Mouse (Mus musculus) small intestine, adult 2 months (tissue): ENCODE data around the gene Cd200r2. TPM values are rescaled to one million over a fixed set of nuclear protein-coding genes. Genes with fewer than 3 reads are reported as not detected.
"Not testable (repeated sequence)": the region's sequence is repeated elsewhere in the genome, so short reads cannot be mapped to it uniquely, and the experiment has no call there.

Experiments
- H3K27ac ChIP-seq: fragments of 200-500 bp; 2 replicates; pipeline ENCODE4 v1.5.1; 2012; ENCODE audit warnings: low read depth, low read length, control low read depth, inconsistent platforms; ENCODE audit not compliant: insufficient read depth
- H3K27me3 ChIP-seq: fragments of 200-500 bp; 2 replicates; pipeline ENCODE4 v1.6.1; 2012; ENCODE audit warnings: mild to moderate bottlenecking, moderate library complexity, low read length, inconsistent platforms; ENCODE audit not compliant: control insufficient read depth, insufficient read depth
- H3K36me3 ChIP-seq: fragments of 200-500 bp; 2 replicates; pipeline ENCODE4 v1.6.1; 2012; ENCODE audit warnings: mild to moderate bottlenecking, low read length, control low read depth, inconsistent platforms; ENCODE audit not compliant: control insufficient read depth, insufficient read depth
- H3K4me1 ChIP-seq: fragments of 200-500 bp; 2 replicates; pipeline ENCODE4 v1.6.1; 2012; ENCODE audit warnings: low read length, inconsistent platforms, mixed read lengths; ENCODE audit not compliant: control insufficient read depth, insufficient read depth, insufficient read length
- H3K4me3 ChIP-seq: fragments of 200-500 bp; 2 replicates; pipeline ENCODE4 v1.5.1; 2012; ENCODE audit warnings: low read depth, mild to moderate bottlenecking, control low read depth, inconsistent platforms, low read length, moderate library complexity
- CTCF ChIP-seq: fragments of 200-500 bp; IDR thresholded peaks from 2 replicates; pipeline ENCODE4 v1.5.1; 2012; ENCODE audit warnings: low read depth, mild to moderate bottlenecking, control low read depth, inconsistent platforms, low read length, moderate library complexity, mixed read lengths; ENCODE audit not compliant: insufficient replicate concordance, insufficient read length; ENCODE audit errors: extremely low read depth
- POLR2A ChIP-seq: fragments of 200-500 bp; IDR thresholded peaks from 2 replicates; pipeline ENCODE4 v1.6.1; 2012; ENCODE audit warnings: low read depth, mild to moderate bottlenecking, control low read depth, inconsistent platforms, low read length, moderate library complexity
- WGBS: fragments of 180-500 bp; shearing (Covaris S2); methylation state at CpG from one replicate; pipeline ENCODE4 v1.1.7; 2018; 5-methylcytosine and 5-hydroxymethylcytosine counted together
- polyA plus RNA-seq: library from polyadenylated mRNA; depleted of rRNA; stranded (reverse); fragments of >200 nt; gene quantifications from 2 replicates; pipeline ENCODE4 v1.2.3, GENCODE M21; 2012; rRNA removed

The Cd200r2 gene
- 0.14 and 0.23 TPM in 2 replicates for polyA plus RNA-seq

- Histone ChIP-seq H3K4me1 (no peaks in the 10 kb centered on the region), H3K27me3 (no peaks in the 10 kb centered on the region), H3K27ac (no peak within 1 kb of the TSS), H3K4me3 (no peak within 1 kb of the TSS), H3K36me3 (no peaks in the 10 kb centered on the region)
- TF ChIP-seq CTCF (no peak), POLR2A (no peak)
- 83% methylated on average over 2 of the region's 2 CpGs for WGBS
Observed at GRCm38 (mm10) chr16:44866797-44867196, at the start of gene Cd200r2. Cd200r2 (plus strand) TSS chr16:44867097.

GRCm38 (mm10) chr16:44818010-44818409, 48.9 kb upstream of the Cd200r2 start:
- no peak for TF ChIP-seq CTCF
- no peak for TF ChIP-seq POLR2A
- no peaks in the 10 kb centered on the region for H3K4me1 ChIP-seq
- H3K27ac ChIP-seq: no peak overlapping the region
- no peaks in the 10 kb centered on the region for H3K36me3 ChIP-seq
- H3K27me3 ChIP-seq: no peaks in the 10 kb centered on the region
- H3K4me3 ChIP-seq: no peak overlapping the region
- WGBS: 32% methylated on average over 1 of the region's 1 CpGs

DNA sequence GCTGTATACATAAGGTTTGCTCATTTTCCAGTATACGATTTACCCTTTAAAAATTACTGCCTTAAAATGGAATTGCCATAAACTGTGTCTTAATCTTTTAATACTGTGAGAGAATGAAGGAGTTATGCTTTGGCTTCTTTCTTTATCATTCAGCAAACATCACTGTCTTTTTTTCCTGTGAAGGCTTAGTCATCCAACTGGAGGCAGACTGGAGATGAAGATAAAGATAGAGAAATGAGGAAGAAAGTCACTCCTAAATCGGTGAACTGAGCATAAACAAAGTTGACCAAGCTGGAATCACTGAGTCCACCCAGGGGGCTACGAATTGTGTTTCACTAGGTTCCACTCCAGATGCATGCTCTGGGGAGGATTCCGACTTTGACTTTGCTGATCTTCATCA, 46.4 kb upstream of the Cd200r2 start:
- no peak overlapping the region for H3K4me3 ChIP-seq
- TF ChIP-seq CTCF: no peak
- WGBS: 76% methylated on average over 4 of the region's 4 CpGs
- no peaks in the 10 kb centered on the region for H3K36me3 ChIP-seq
- no peak overlapping the region for H3K27ac ChIP-seq
- H3K4me1 ChIP-seq: no peaks in the 10 kb centered on the region
- H3K27me3 ChIP-seq: no peaks in the 10 kb centered on the region

DNA sequence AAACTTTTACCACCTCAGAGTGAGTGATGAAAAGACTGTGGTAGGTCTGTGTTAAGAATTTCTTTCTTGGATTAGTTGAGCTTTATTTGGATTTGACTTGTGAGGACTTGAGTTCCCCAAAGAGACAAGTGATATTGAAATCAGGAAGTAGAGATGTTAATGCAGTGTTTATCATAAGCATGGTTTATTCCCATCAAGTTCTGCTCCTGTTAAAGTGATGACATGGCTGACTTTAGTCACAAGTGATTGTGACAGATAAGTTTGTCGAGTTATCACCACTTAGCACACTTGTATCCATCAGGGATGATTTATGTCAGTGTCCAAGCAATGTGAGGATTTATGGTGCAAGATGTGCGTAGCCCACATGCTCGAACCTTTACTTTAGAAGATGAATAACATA, 34.6 kb upstream of the Cd200r2 start:
- no peak for TF ChIP-seq CTCF
- no peak for TF ChIP-seq POLR2A
- Histone ChIP-seq H3K4me3 (no peak overlapping the region), H3K27ac (no peak overlapping the region), H3K36me3 (no peaks in the 10 kb centered on the region), H3K4me1 (no peaks in the 10 kb centered on the region), H3K27me3 (no peaks in the 10 kb centered on the region)
- WGBS: 61% methylated on average over 3 of the region's 3 CpGs

GRCm38 (mm10) chr16:44833189-44833588, 33.7 kb upstream of the Cd200r2 start:
- H3K4me1 ChIP-seq, H3K27me3 ChIP-seq, H3K4me3 ChIP-seq, H3K36me3 ChIP-seq, H3K27ac ChIP-seq: not testable (repeated sequence)
- WGBS: 19% methylated on average over 2 of the region's 2 CpGs

DNA sequence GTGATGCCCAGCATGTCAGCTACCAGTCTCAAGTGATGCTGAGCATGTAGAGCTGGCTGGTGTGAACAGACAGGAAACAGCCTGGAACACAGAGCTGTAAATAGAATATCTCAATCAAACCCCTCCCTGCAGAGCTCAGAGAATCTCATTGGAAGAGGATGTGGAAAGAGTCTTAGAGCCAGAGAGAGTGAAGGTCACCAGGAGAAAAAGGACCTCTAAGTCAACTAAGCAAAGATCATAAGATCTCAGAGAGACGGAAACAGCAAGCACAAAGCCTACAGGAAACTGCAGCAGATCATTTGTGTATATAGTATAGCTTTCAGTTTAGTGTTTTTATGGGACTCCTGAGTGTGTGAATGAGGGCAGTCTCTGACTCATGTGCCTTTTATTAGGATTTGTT, 8.3 kb downstream of the Cd200r2 start:
- Histone ChIP-seq H3K27ac (no peak overlapping the region), H3K36me3 (no peaks in the 10 kb centered on the region), H3K27me3 (no peaks in the 10 kb centered on the region), H3K4me3 (no peak overlapping the region), H3K4me1 (no peaks in the 10 kb centered on the region)
- TF ChIP-seq CTCF (no peak), POLR2A (no peak)
- 20% methylated on average over 1 of the region's 1 CpGs for WGBS

GRCm38 (mm10) chr16:44876625-44877024, 9.7 kb downstream of the Cd200r2 start:
- WGBS: 53% methylated on average over 5 of the region's 5 CpGs
- Histone ChIP-seq H3K4me1 (no peaks in the 10 kb centered on the region), H3K27ac (no peak overlapping the region), H3K27me3 (no peaks in the 10 kb centered on the region), H3K4me3 (no peak overlapping the region), H3K36me3 (no peaks in the 10 kb centered on the region)
- no peak for TF ChIP-seq POLR2A
- no peak for TF ChIP-seq CTCF

GRCm38 (mm10) chr16:44877595-44877994, 10.7 kb downstream of the Cd200r2 start:
- H3K27ac ChIP-seq: no peak overlapping the region
- no peaks in the 10 kb centered on the region for H3K27me3 ChIP-seq
- WGBS: 68% methylated on average over 6 of the region's 6 CpGs
- no peaks in the 10 kb centered on the region for H3K36me3 ChIP-seq
- TF ChIP-seq CTCF (no peak), POLR2A (no peak)
- no peaks in the 10 kb centered on the region for H3K4me1 ChIP-seq
- no peak overlapping the region for H3K4me3 ChIP-seq
